Mouse (Mus musculus) testis, postnatal 10 days (tissue): ENCODE data around the gene Ctdsp1.

Experiments
- DNase-seq: peaks from one replicate; pipeline ENCODE4 v3.0.0; 2021; ENCODE audit warnings: low spot score

Gene Ctdsp1

GRCm38 (mm10) chr1:74444538-74444937, 53.2 kb downstream of the Ctdsp1 start:
- DNase-seq: no peak
